In the genomic region with DNA sequence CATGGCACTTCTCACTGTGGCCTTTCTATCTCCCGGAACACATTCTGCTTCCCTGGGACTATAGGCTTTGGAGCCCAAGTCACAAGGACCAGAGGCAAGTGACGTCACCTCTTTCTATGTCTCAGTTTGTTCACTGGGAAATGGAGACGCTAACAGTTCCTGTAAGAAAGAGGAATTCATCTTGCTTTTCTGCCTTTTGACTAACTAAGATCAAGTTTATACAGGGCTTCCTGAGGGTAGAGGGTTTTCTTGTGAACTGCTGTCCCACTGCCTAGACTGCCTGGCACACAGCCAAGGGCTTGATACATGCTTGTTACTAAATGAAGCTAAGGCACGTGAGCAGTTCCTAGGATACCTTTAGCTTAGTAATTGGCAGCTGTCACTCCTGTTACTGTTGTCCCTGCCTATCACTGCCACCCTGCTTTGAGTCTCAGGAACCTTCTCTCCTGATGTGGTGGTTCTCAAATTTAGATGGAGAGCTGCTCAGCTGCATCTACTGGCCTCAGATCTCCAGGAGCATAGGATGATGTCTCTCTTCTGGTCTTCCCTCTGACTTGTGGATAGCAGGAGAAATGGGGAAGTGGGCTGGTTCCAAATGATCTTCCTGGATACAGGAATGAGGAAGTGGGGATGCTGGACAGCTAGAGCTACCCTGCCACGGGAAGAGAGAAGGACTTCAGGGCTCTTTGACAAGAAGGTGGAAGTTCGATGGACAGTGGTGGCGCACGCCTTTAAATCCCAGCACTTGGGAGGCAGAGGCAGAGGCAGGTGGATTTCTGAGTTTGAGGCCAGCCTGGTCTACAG, we compare ENCODE assay signal across 8 mouse cellular contexts. TPM values are rescaled to one million over a fixed set of nuclear protein-coding genes. Genes with fewer than 3 reads are reported as not detected.
DNase-seq lines count a peak whose midpoint lies in the region; ATAC-seq and TF ChIP-seq lines count a peak whose summit lies in the region.

No protein-coding gene starts in this region.

- no peak overlapping the region for H3K4me3 ChIP-seq in lung, embryonic 14.5 days (ENCODE audit: low read depth, low read length)
- no peak overlapping the region for H3K4me3 ChIP-seq in lung, adult 2 months (replicated peaks; ENCODE audit: extremely low read depth, low read depth, low read length)
- no peak overlapping the region for H3K4me3 ChIP-seq in embryonic facial prominence, embryonic 13.5 days
- H3K4me3 ChIP-seq in spleen, adult 2 months (ENCODE audit: extremely low read depth, insufficient read depth, insufficient read length) = no peak overlapping the region

- intact Hi-C loops in heart, postnatal 10 days (cut with DNase I) = loop anchor here (5.0 kb wide), 1 partner anchor 33 kb away; no protein-coding TSS in a partner anchor

- WGBS in lung, embryonic 14.5 days = 57% methylated on average over 8 of the region's 8 CpGs
- WGBS in lung, adult 2 months = 44% methylated on average over 8 of the region's 8 CpGs
- 68% methylated on average over 8 of the region's 8 CpGs for WGBS in embryonic facial prominence, embryonic 13.5 days
- 41% methylated on average over 8 of the region's 8 CpGs for WGBS in spleen, adult 2 months

- TF ChIP-seq POLR2A in lung, adult 2 months (IDR thresholded peaks at IDR 0.05; ENCODE audit: borderline replicate concordance, extremely low read depth, low read depth, low read length) = no peak
- TF ChIP-seq POLR2A in spleen, adult 2 months (IDR thresholded peaks at IDR 0.05; ENCODE audit: low read depth, low read length) = no peak

- peaks cover 33% of the 10 kb centered on the region for H3K4me1 ChIP-seq in lung, embryonic 14.5 days (ENCODE audit: insufficient read depth)
- H3K4me1 ChIP-seq in lung, adult 2 months (ENCODE audit: control insufficient read depth, insufficient read depth, low read length) = peaks cover 7% of the 10 kb centered on the region; the same call in 1 of the 2 replicates
- H3K4me1 ChIP-seq in embryonic facial prominence, embryonic 13.5 days = peaks cover 52% of the 10 kb centered on the region
- peaks cover 31% of the 10 kb centered on the region for H3K4me1 ChIP-seq in spleen, adult 2 months (ENCODE audit: control insufficient read depth, insufficient read depth, insufficient read length)

- H3K27me3 ChIP-seq in lung, embryonic 14.5 days (ENCODE audit: insufficient read depth, low read length) = no peaks in the 10 kb centered on the region
- no peaks in the 10 kb centered on the region for H3K27me3 ChIP-seq in embryonic facial prominence, embryonic 13.5 days
- H3K27me3 ChIP-seq in spleen, adult 2 months (ENCODE audit: control insufficient read depth, insufficient read depth, low read length) = no peaks in the 10 kb centered on the region

- H3K9ac ChIP-seq in lung, embryonic 14.5 days = no peak overlapping the region
- H3K9ac ChIP-seq in embryonic facial prominence, embryonic 13.5 days = 0 out of 2 replicates have a peak overlapping the region, but pooled peaks have one; percentile 40

- peak; percentile 84 for DNase-seq in lung, embryonic 14.5 days
- no peak for DNase-seq in lung, adult 2 months
- DNase-seq in heart, postnatal 10 days = peak; percentile 67 to 72
- no peak for DNase-seq in spleen, adult 2 months (ENCODE audit: low read depth in 1 of 2, low spot score in 2 of 2)
- DNase-seq in frontal cortex, postnatal 36 days (ENCODE audit: low spot score in 2 of 2) = no peak
- no peak for DNase-seq in thymus, postnatal 10 days (ENCODE audit: low spot score in 2 of 2)

- peak overlapping the region; percentile 63 for H3K27ac ChIP-seq in lung, embryonic 14.5 days (ENCODE audit: low read depth)
- H3K27ac ChIP-seq in embryonic facial prominence, embryonic 13.5 days = peak overlapping the region; percentile 13; the same call in 1 of the 2 replicates
- peak overlapping the region; percentile 72 for H3K27ac ChIP-seq in spleen, adult 2 months (ENCODE audit: insufficient read depth, low read length)

- no peak for TF ChIP-seq CTCF in lung, embryonic 14.5 days (IDR thresholded peaks at IDR 0.05; ENCODE audit: low read depth)
- no peak for TF ChIP-seq CTCF in lung, adult 2 months (IDR thresholded peaks at IDR 0.05; ENCODE audit: insufficient read depth, low read length)
- no peak for TF ChIP-seq CTCF in spleen, adult 2 months (IDR thresholded peaks at IDR 0.05; ENCODE audit: extremely low read depth, insufficient read depth, insufficient read length, insufficient replicate concordance)

- ATAC-seq in lung, embryonic 14.5 days (ENCODE audit: insufficient read depth) = no peak
- ATAC-seq in embryonic facial prominence, embryonic 13.5 days (ENCODE audit: insufficient number of reproducible peaks, insufficient read depth, low FRiP score, low TSS enrichment, low read depth) = no peak
- no peak for ATAC-seq in megakaryocyte progenitor cell, adult 5-6 weeks (replicated peaks; ENCODE audit: poor library complexity)

- H3K36me3 ChIP-seq in lung, embryonic 14.5 days (ENCODE audit: insufficient read depth) = peaks cover 13% of the 10 kb centered on the region; the same call in 1 of the 2 replicates
- H3K36me3 ChIP-seq in embryonic facial prominence, embryonic 13.5 days = peaks cover 16% of the 10 kb centered on the region
- peaks cover 15% of the 10 kb centered on the region for H3K36me3 ChIP-seq in spleen, adult 2 months (ENCODE audit: control insufficient read depth, insufficient read depth, low read length)

- no peaks in the 10 kb centered on the region for H3K9me3 ChIP-seq in lung, embryonic 14.5 days (ENCODE audit: low read depth, low read length)
- no peaks in the 10 kb centered on the region for H3K9me3 ChIP-seq in embryonic facial prominence, embryonic 13.5 days

- H3K4me2 ChIP-seq in lung, embryonic 14.5 days = no peak overlapping the region
- 0 out of 2 replicates have a peak overlapping the region, but pooled peaks have one; percentile 14 for H3K4me2 ChIP-seq in embryonic facial prominence, embryonic 13.5 days

RNA-seq across cellular contexts. Expression of a gene that starts 4.2 kb away (rescaled TPM):
- polyA plus RNA-seq in lung, embryonic 14.5 days (2014; fragmentation: Nextera tagmentation; extraction: Ambion mirVana) = 20.9 and 21.8 TPM in 2 replicates
- polyA plus RNA-seq in lung, adult 2 months (2012; rRNA removed) = 31.6 and 36.7 TPM in 2 replicates
- polyA plus RNA-seq in embryonic facial prominence, embryonic 13.5 days (2015; fragmentation: Nextera tagmentation; extraction: Ambion mirVana) = 12.6 TPM in 2 replicates
- total RNA-seq in heart, postnatal 10 days (2021) = 10 to 100 TPM; 18.3 to 21.2 TPM
- 55.8 and 61.8 TPM in 2 replicates for polyA plus RNA-seq in spleen, adult 2 months (2012; rRNA removed)
- 17.9 and 19.0 TPM in 2 replicates for total RNA-seq in megakaryocyte progenitor cell, adult 5-6 weeks (2015)
- 12.8 and 15.3 TPM in 2 replicates for total RNA-seq in megakaryocyte progenitor cell, adult 5-6 weeks (2017)

RNA-seq across cellular contexts. Expression of a gene that starts 11.4 kb away (rescaled TPM):
- 16.1 and 18.4 TPM in 2 replicates for polyA plus RNA-seq in lung, embryonic 14.5 days (2014; fragmentation: Nextera tagmentation; extraction: Ambion mirVana)
- polyA plus RNA-seq in lung, adult 2 months (2012; rRNA removed) = 0.36 and 1.0 TPM in 2 replicates
- 15.4 and 18.4 TPM in 2 replicates for polyA plus RNA-seq in embryonic facial prominence, embryonic 13.5 days (2015; fragmentation: Nextera tagmentation; extraction: Ambion mirVana)
- total RNA-seq in heart, postnatal 10 days (2021) = 1 to 10 TPM; 1.9 to 2.4 TPM
- polyA plus RNA-seq in spleen, adult 2 months (2012; rRNA removed) = 4.3 and 6.4 TPM in 2 replicates
- 8.1 and 8.4 TPM in 2 replicates for total RNA-seq in megakaryocyte progenitor cell, adult 5-6 weeks (2015)
- total RNA-seq in megakaryocyte progenitor cell, adult 5-6 weeks (2017) = 12.0 and 14.5 TPM in 2 replicates

RNA-seq across cellular contexts. Expression of a gene that starts 53.9 kb away (rescaled TPM):
- polyA plus RNA-seq in lung, embryonic 14.5 days (2014; fragmentation: Nextera tagmentation; extraction: Ambion mirVana) = 20.3 and 25.3 TPM in 2 replicates
- polyA plus RNA-seq in lung, adult 2 months (2012; rRNA removed) = 16.0 and 18.4 TPM in 2 replicates
- polyA plus RNA-seq in embryonic facial prominence, embryonic 13.5 days (2015; fragmentation: Nextera tagmentation; extraction: Ambion mirVana) = 10.5 and 11.9 TPM in 2 replicates
- 10 to 100 TPM; 54.4 to 57.7 TPM for total RNA-seq in heart, postnatal 10 days (2021)
- polyA plus RNA-seq in spleen, adult 2 months (2012; rRNA removed) = 13.9 and 17.9 TPM in 2 replicates
- 0.15 and 0.20 TPM in 2 replicates for total RNA-seq in megakaryocyte progenitor cell, adult 5-6 weeks (2015)
- total RNA-seq in megakaryocyte progenitor cell, adult 5-6 weeks (2017) = 0.41 TPM in 1 of 2 replicates, not detected in the other

RNA-seq across cellular contexts. Expression of a gene that starts 55.6 kb away (rescaled TPM):
- 0.12 TPM in 1 of 2 replicates, not detected in the other for polyA plus RNA-seq in lung, embryonic 14.5 days (2014; fragmentation: Nextera tagmentation; extraction: Ambion mirVana)
- 0.17 and 0.59 TPM in 2 replicates for polyA plus RNA-seq in lung, adult 2 months (2012; rRNA removed)
- not detected in 2 replicates for polyA plus RNA-seq in embryonic facial prominence, embryonic 13.5 days (2015; fragmentation: Nextera tagmentation; extraction: Ambion mirVana)
- total RNA-seq in heart, postnatal 10 days (2021) = under 1 TPM in 1 of 2 experiments, not detected in 1; 0.22 TPM
- polyA plus RNA-seq in spleen, adult 2 months (2012; rRNA removed) = 0.11 and 0.14 TPM in 2 replicates
- total RNA-seq in megakaryocyte progenitor cell, adult 5-6 weeks (2015) = not detected in 2 replicates
- not detected in 2 replicates for total RNA-seq in megakaryocyte progenitor cell, adult 5-6 weeks (2017)

Comparison
In these comparisons a context has a peak if more than half of its experiments do, and no peak if none do; other contexts are left out.
1. DNase-seq: peak in lung, embryonic 14.5 days (single experiment) and heart, postnatal 10 days (2 of 2); none in lung, adult 2 months (single experiment), spleen, adult 2 months (0 of 2), frontal cortex, postnatal 36 days (0 of 2) and thymus, postnatal 10 days (0 of 2).
2. H3K27ac ChIP-seq: peak in every context shown above with its lines; median percentile 72 in spleen, adult 2 months; 63 in lung, embryonic 14.5 days; 13 in embryonic facial prominence, embryonic 13.5 days.